Mouse (Mus musculus): ENCODE results near the gene Glt1d1.

- TF ChIP-seq CTCF (IDR thresholded peaks at IDR 0.05; ENCODE audit: borderline replicate concordance, insufficient read depth, low read depth, low read length) (0 out of 2 replicates have a peak, but pooled peaks have one; percentile 28), POLR2A (IDR thresholded peaks at IDR 0.05; ENCODE audit: borderline replicate concordance, insufficient read depth, low read length) (no peak)
These were observed 124.8 kb downstream of the Glt1d1 start for GRCm38 (mm10) chr5:127756671-127757423.
